Mouse (Mus musculus): ENCODE results near the gene Foxj1. TPM values are rescaled to one million over a fixed set of nuclear protein-coding genes. Genes with fewer than 3 reads are reported as not detected.

Gene Foxj1
- polyA plus RNA-seq, 1 experiment from 2014 or later: 14.7 TPM

DNA sequence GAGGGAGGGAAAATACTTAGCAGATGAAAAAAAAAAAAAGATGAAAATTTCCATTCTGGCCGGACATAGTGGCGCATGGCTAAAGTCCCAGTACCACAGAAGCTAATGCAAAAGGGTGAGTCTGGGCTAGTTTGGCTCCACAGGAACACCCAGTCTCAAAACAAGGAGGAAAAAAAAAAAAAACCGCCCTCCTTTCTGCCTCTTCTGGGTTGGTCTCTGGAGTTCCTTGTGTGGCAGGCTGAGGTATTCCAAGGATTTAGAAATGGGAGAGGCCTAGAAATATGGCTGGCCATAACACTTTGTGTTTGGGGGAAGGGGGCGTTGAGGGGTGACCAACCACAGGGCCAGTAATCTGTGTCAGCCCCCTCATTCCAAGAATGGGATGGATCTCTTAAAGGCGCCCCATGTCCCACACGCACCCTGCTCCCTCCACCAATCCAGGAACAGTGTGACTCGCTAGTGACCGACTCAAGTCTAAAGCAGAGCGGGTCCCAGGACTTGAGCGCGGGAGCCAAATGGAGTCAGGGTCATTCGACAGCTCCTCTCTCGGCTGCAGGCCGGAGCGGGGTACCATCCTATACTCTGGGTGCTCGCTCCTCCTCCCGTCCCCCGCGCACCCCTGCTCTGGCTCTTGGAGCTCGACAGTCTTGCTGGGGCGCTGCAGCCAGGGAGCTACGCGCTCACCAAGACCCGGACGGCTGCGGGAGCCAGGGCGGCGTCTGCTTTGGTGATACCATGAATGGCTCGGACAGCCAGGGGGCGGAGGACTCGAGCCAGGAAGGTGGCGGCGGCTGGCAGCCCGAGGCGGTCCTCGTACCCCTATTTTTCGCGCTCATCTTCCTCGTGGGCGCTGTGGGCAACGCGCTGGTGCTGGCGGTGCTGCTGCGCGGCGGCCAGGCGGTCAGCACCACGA, 54.2 kb downstream of the Foxj1 start, which contains the start of gene Galr2:
Galr2 (plus strand) TSS at position 189 of the 913 bp plus-strand sequence.
- H3K4me2 ChIP-seq (replicated peaks): peak within 1 kb of the TSS; percentile 46
- H3K9ac ChIP-seq (replicated peaks): peak within 1 kb of the TSS; percentile 24
- H3K4me3 ChIP-seq: peak within 1 kb of the TSS; percentile 31
- no peaks in the 10 kb centered on the region for H3K9me3 ChIP-seq
- H3K27ac ChIP-seq (replicated peaks): no peak within 1 kb of the TSS
- peaks cover 55% of the 10 kb centered on the region for H3K27me3 ChIP-seq
- peaks cover 20% of the 10 kb centered on the region for H3K4me1 ChIP-seq
- no peaks in the 10 kb centered on the region for H3K36me3 ChIP-seq
- ATAC-seq (replicated peaks): no peak
- WGBS: 6% methylated on average over 48 of the region's 48 CpGs

Other genes with a start within 250 kb of the Foxj1 start
- gene Wbp2, start 248.4 kb downstream of the Foxj1 start, polyA plus RNA-seq (2015; fragmentation: Nextera tagmentation; extraction: Ambion mirVana): 138 and 144 TPM in 2 replicates
- 7.0 and 7.7 TPM in 2 replicates for gene Trim47, start 208.2 kb downstream of the Foxj1 start, polyA plus RNA-seq (2015; fragmentation: Nextera tagmentation; extraction: Ambion mirVana)
- 1.6 and 1.9 TPM in 2 replicates for gene Trim65, start 204.3 kb downstream of the Foxj1 start, polyA plus RNA-seq (2015; fragmentation: Nextera tagmentation; extraction: Ambion mirVana)
- 77.7 and 78.5 TPM in 2 replicates for gene Mrpl38, start 196.5 kb downstream of the Foxj1 start, polyA plus RNA-seq (2015; fragmentation: Nextera tagmentation; extraction: Ambion mirVana)
- 71.4 and 73.5 TPM in 2 replicates for gene Fbf1, start 167.2 kb downstream of the Foxj1 start, polyA plus RNA-seq (2015; fragmentation: Nextera tagmentation; extraction: Ambion mirVana)
- gene Ten1, start 136.5 kb downstream of the Foxj1 start, polyA plus RNA-seq (2015; fragmentation: Nextera tagmentation; extraction: Ambion mirVana): 81.5 and 91.7 TPM in 2 replicates
- gene Acox1, start 136.4 kb downstream of the Foxj1 start, polyA plus RNA-seq (2015; fragmentation: Nextera tagmentation; extraction: Ambion mirVana): 51.3 and 54.5 TPM in 2 replicates
- 0.19 and 0.33 TPM in 2 replicates for gene Evpl, start 97.3 kb downstream of the Foxj1 start, polyA plus RNA-seq (2015; fragmentation: Nextera tagmentation; extraction: Ambion mirVana)
- 68.9 and 71.5 TPM in 2 replicates for gene Srp68, start 61.2 kb downstream of the Foxj1 start, polyA plus RNA-seq (2015; fragmentation: Nextera tagmentation; extraction: Ambion mirVana)
- 0.29 TPM in 1 of 2 replicates, not detected in the other for gene Galr2, start 54.5 kb downstream of the Foxj1 start, polyA plus RNA-seq (2015; fragmentation: Nextera tagmentation; extraction: Ambion mirVana)
- 109 and 114 TPM in 2 replicates for gene Exoc7, start 28.2 kb downstream of the Foxj1 start, polyA plus RNA-seq (2015; fragmentation: Nextera tagmentation; extraction: Ambion mirVana)
- gene Rnf157, start 77.6 kb upstream of the Foxj1 start, polyA plus RNA-seq (2015; fragmentation: Nextera tagmentation; extraction: Ambion mirVana): 53.4 and 55.6 TPM in 2 replicates
- 58.8 and 59.5 TPM in 2 replicates for gene Ubald2, start 98.7 kb upstream of the Foxj1 start, polyA plus RNA-seq (2015; fragmentation: Nextera tagmentation; extraction: Ambion mirVana)
- not detected in 2 replicates for gene Qrich2, start 130.8 kb upstream of the Foxj1 start, polyA plus RNA-seq (2015; fragmentation: Nextera tagmentation; extraction: Ambion mirVana)
- gene Prpsap1, start 158.8 kb upstream of the Foxj1 start, polyA plus RNA-seq (2015; fragmentation: Nextera tagmentation; extraction: Ambion mirVana): 193 and 201 TPM in 2 replicates
- 2.2 and 2.4 TPM in 2 replicates for gene Sphk1, start 195.5 kb upstream of the Foxj1 start, polyA plus RNA-seq (2015; fragmentation: Nextera tagmentation; extraction: Ambion mirVana)
- gene Ube2o, start 246.0 kb upstream of the Foxj1 start, polyA plus RNA-seq (2015; fragmentation: Nextera tagmentation; extraction: Ambion mirVana): 22.4 and 27.3 TPM in 2 replicates